Mouse (Mus musculus) neutrophil, adult 65 days (primary cell): ENCODE results near the gene Ahcyl2. TPM values are rescaled to one million over a fixed set of nuclear protein-coding genes. Genes with fewer than 3 reads are reported as not detected.

Source experiments
- total RNA-seq: library from RNA; stranded (reverse); gene quantifications from 2 replicates; pipeline ENCODE4 v1.2.4, GENCODE M21; 2023

Ahcyl2 gene
- total RNA-seq = 23.9 and 33.9 TPM in 2 replicates

GRCm38 (mm10) chr6:29767813-29768660 is at the start of gene Ahcyl2:
Gene Ahcyl2 (plus strand): TSS chr6:29768011.

GRCm38 (mm10) chr6:29735336-29735688 is 32.5 kb upstream of the Ahcyl2 start, which contains the start of gene Smo:
Gene Smo (plus strand): TSS chr6:29735503.

GRCm38 (mm10) chr6:29916530-29917382 is 148.9 kb downstream of the Ahcyl2 start, which contains the start of gene Strip2:
Gene Strip2 (plus strand): TSS chr6:29917012.

Other genes starting within 250 kb of the Ahcyl2 start
- gene Irf5, start 241.4 kb upstream of the Ahcyl2 start, total RNA-seq = 91.2 and 107 TPM in 2 replicates
- 56.1 and 89.3 TPM in 2 replicates for gene Tnpo3, start 158.1 kb upstream of the Ahcyl2 start, total RNA-seq
- 1.5 and 2.7 TPM in 2 replicates for gene Tspan33, start 73.8 kb upstream of the Ahcyl2 start, total RNA-seq
- 0.52 and 1.3 TPM in 2 replicates for gene Smo, start 32.5 kb upstream of the Ahcyl2 start, total RNA-seq
- gene Strip2, start 149.0 kb downstream of the Ahcyl2 start, total RNA-seq = 0.18 and 0.44 TPM in 2 replicates